Mouse (Mus musculus) mesoderm, embryonic 11.5 days (tissue): ENCODE measurements around the gene Gm42906.

Experiments used
- DNase-seq: peaks from one replicate; pipeline ENCODE4 v3.0.0-alpha.2; 2012; ENCODE audit warnings: low read depth, low spot score

The Gm42906 gene

DNA sequence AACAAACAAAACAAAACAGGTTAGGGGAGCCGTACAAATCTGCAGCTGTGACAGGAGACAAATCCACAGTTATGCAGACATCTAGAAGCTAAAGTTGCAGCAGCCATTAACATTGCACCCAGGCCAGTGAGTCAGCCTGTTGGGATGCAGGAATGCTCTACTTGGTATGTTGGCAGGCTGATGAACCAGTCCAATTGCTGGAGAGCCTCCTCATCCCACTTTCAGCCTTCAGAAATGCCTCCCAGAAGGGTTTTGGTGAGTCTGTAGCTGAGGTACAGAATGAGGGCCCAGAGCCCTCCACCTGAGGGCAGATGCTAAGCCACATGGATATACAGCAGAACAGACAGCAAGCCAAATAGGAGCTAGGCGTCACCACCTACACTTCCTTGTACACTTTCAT lies 358.4 kb downstream of the Gm42906 start:
- no peak for DNase-seq

DNA sequence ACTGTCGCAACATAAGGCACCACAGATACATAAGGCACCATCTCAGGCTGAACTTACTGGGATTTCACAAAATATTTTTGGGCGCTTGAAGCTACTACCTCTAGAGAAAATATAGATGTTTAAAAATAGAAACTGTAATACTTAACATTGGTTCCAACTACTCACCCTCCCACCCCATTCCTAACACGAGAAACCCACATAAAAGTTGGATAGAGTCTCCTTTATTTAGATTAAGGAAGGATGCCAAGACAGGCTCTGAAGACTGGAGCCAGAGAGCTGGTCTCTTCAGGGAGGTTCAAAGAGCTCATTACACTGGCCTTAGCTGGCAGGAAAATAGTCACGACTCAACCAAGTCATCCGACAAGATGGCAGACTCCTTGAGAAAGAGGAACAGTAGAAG lies 361.9 kb downstream of the Gm42906 start:
- DNase-seq = no peak

DNA sequence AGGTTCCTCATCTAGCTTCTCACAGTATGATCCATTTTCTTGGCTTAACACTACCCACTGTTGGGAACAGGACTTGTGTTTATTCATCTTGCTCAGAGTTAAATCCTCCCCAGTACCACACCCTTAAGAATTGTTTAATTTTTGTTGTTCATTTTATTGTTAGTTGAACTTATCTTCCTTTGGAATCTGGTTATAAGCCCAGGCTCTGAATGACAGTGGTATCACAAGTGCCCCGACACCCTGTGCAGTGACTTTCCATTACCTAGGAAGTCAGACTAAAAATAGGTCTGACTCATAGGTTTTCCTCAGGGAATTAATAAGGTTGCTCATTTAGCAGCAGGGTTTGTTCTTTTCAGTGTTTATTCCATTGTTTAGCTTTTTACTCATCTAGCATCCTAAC lies 362.7 kb downstream of the Gm42906 start:
- no peak for DNase-seq

DNA sequence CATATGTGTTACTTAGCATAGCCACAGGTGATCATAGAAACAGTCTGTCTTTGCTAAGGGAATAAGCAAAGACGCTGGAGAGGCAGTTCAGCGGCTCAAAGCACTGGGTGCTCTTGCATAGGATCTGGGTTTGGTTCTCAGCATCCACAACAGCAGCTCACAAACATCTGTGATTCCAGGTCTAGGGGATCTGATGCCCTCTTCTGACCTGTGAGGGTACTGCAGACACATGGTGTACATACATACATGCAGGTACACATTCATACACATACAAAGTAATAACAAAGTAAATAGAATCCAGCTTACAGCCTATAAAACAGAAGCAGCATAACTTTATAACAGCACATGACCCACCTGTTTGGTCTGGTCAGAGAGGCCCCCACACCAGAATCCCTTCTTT lies 366.0 kb downstream of the Gm42906 start:
- DNase-seq = no peak

DNA sequence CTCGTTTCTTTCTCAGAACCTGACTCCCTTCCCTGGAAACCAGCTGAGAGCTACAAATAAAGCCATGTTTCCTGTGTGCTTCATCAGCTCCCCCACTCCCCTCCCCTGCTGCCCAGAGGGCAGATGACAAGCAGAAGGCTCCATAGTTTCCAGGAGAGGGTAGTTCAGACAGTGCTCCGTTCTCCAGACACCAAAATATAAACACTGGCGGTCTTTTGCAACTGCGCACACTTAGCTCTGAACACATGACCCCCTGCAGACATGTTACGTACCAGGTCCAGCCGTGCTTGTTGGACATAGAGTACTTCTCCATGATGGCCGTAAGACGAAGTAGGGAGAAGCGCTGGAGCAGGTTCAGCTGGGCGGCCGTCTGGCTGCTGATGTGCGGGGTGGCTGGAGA lies 367.5 kb downstream of the Gm42906 start:
- DNase-seq = peak; percentile 37

DNA sequence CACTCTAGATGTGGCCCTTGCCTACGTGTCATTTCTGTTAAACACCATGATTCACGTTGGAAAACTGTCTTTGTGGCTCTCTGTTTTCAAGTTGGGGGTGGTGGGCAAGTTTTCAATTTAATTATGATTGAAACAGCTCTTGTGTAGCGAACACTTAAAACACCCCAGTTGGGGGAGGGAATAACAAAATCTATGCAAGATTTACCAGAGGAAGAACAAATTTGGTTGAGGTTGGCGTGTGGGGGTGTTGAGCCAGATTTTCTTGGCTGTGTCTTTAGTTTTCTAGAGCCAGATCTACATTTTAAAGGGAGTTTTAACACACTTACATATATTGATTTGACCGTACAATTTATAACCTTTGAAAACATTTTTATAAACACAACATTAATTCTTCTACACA lies 368.2 kb downstream of the Gm42906 start:
- no peak for DNase-seq

DNA sequence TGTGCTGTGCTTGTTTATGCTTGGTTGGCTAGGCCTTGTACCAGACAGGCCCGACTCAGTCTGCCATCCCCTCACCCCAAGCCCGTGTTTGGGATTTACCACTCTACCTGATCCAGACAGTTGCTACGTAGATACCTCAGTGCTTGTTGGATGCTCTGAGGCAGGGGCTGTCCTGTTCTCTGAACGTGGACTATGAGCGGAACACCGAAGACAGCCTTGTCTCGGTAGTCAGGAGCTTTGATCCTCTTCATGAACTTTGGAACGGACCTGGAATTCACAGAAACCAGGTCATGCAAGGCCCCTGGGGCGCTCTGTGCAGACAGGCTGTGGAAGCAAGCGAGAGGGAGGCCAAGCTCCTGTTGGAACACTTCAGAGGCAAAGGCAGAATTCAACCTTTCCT lies 368.6 kb downstream of the Gm42906 start:
- no peak for DNase-seq

DNA sequence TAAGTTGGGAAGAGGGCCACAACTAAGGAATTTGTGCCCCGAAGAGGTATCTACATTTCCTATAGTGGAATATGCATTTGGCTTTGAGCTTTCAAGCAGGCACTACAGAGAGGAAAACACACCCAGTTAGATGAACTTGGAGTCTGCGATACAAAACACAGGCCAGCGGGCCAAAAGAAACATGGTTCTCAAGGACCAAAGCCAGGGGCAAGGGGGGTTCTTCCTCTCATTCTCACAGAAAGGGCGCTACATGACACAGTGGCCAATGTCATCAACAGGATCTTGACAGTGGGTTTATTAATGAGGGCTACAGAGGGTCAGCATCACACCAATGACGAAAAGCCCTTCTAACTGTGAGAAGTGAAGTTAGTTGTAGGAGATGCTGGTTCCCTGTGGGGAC lies 370.2 kb downstream of the Gm42906 start:
- no peak for DNase-seq

DNA sequence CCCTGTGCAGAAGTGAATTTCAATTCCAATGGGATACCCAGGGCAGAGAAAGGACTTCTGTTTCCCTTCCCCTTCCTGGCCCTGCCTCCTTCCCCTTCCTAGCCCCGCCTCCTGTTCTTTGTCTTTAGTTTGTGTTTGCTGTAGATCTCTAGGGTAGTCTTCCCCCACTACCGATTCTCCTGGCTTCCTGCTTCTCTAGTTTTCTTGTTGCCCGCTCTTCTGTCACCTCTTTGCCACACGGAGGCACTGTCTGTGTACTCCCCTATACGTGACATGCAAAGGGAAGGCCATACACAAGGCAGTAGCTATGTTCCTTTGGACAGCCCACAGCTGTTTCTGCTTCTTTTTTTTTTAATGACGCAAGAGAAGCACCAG lies 371.1 kb downstream of the Gm42906 start:
- DNase-seq = peak; percentile 24

DNA sequence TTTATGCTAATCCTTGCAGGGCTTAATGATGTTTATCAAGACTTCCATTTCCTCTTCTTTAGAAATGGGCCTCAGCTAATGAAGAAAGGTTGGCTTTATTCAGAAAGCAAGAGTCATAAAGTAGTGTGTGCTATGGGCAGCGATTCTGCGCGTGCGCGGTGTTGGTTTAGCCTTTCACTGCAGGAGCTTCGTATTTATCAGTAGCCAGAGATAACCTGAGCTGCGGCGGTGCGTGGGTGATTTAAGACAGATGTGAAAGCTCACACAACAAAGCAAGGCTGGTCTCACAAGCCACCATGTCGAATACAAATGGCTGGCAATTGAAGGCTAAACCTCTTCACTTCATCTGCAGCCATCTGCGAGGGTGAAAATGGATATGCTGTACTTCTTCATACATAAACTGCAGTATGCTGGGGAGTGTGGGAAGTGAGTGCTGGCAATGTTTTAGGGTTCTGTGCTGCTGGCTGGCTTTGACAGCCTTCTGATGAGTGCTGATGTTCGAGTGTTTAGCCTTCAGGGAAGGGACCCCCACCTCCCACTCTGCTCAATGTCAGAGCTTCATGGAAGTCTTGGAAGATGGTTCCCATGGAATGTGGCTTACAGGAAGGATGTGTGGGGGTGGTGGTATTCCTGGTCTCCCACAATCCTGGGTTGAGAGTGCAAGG lies 371.6 kb downstream of the Gm42906 start:
- peak; percentile 25 for DNase-seq

DNA sequence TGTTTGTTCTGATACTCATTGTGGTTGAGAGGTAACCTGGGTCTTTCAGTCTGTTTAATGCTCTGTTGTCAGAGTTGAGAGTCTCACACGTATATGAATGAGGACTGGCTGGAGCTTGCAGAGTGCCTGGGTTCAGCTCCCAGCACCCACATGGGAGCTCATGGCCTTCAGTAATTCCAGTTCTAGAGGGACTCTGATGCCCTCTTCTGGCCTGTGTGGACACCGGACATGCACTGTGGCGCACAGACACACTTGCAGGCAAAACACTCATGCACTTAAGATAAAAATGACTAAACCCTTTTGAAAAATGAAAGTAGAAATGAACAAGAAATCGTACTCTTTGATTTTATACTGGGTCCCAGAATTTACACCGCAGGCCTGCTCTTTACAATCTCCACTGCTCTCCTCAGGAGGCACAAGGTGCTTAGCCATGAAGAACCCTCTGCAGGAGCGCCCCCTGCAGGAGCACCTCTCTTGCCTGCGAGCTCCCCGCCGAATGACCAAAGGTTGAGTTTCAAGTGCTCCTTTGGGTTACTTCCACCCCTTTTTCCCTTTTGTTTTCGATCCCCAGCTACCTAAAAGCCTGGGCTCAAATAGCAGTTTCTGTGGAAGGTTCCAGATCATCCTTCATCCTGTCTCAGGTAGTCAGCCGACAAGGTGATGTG lies 372.4 kb downstream of the Gm42906 start:
- no peak for DNase-seq

DNA sequence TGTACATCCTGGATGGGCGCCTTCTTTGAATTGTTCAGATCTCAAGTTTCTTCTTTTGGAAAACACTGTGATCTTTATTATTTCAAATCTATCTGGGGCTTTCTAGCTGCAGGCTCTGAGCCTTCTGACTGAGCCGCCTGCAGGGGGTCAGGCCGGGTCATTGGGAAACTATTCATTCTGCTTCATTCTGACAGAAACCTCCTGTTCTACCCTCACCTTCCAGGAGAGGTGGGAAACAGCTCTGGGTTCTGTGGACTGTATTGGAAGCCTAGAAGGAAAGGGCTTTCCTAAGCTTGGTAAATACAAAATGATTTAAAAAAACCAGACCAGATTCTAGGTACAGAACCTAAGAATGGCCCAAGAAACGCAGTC lies 373.2 kb downstream of the Gm42906 start:
- no peak for DNase-seq

DNA sequence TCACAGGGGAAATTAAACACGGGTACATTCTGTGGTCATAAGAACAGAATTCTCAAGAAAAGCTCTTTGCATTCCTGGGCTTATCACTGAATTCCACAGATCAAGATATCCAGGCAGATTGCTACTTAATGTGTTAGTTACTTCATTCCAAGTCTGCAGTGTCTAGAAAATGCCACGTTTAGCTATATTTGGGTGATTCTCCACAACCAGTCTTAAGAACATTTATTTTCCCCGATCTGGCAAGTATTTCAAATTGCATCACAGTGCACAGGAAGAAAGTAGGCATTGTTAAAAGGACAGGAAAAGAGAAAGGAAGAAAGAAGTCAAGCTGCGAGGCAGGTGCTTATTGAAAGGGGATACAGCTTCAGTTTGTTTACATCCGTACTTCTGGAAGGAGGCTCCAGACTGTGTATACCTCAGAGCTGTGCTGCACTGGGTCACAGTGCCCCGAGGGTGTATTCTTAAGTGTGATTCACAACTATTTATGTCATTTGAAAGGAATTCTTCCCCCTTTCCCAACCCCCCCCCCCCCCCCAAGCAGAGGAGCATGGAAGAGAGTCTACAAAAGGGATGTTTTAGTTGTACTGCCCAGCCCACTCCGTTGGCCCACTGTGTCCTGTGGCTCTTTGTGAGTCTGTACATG lies 373.7 kb downstream of the Gm42906 start:
- peak; percentile 57 for DNase-seq

DNA sequence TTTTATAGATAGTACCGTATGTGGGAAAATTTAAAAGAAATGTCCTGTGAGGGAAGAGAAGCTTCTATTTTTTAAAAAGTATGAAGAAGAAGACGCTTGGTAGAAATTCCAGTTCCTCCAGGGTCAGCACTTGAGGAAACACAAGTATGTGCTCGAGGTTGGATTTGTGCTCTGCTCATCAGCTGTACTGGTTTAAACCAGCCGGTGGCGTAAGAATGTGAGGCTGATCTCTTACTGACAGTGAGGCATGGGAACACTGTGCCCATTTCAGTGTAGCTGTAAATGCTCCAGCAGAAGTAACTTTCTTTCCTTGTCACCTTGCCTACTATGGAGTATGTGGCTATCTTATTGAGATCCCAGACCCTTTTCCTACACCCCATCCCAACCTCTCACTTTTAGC lies 374.8 kb downstream of the Gm42906 start:
- DNase-seq = no peak

DNA sequence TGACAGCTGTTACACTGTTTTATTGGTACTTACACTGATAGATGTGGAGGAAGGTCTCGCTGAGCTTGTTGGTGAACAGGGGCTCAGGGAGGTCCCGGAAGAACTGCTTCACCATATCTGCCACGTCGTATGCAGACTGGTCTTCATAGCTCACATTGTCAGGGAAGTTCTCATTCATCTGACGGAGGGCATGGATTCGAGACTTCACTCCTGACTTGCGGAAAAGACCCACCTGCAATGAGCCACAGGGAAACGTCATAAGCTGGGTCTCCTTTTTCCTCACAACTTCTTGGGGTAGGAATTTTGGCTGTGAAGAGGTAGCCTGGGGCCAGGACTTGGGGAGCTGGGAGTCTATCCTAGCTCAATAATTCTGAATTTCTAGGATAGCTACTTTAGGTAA lies 375.6 kb downstream of the Gm42906 start:
- no peak for DNase-seq

DNA sequence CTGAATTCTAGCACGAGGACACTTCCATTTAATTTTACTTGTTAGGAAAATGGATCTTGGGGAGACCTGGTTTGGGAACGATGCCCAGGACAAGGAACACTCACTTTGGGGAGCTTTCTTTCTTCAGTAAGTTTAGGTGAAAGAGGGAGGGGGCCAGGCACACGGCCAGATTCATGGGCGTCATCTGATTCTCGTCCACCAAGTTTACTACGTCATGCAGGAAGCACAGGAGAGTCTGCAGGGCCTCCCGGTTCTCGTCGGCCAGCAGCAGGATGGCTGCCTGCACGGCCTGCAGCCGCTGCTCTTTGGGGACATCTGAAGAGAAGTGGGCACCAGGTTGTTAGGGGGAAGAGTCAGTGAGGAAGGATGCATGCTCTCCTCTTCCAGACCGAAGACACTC lies 380.5 kb downstream of the Gm42906 start:
- DNase-seq = no peak

DNA sequence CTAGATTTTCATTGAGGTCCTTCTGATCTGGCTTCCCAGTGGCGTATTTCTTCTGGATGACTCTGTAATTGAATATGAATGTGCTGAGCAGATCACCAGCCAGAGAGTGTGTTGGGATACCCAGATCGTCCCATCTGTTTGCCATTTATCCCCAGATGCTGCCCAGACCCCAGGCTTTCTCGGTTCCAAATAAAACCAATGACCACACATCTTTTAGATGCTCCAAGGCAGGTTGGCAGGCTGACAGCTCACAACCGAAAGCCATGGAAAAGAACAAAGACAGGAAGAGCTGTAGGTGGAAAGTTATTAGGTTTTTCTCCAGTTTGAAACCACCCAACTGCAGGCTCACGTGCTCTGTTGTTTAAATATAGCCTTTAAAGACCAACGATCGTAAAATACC lies 381.0 kb downstream of the Gm42906 start:
- DNase-seq = peak; percentile 51

DNA sequence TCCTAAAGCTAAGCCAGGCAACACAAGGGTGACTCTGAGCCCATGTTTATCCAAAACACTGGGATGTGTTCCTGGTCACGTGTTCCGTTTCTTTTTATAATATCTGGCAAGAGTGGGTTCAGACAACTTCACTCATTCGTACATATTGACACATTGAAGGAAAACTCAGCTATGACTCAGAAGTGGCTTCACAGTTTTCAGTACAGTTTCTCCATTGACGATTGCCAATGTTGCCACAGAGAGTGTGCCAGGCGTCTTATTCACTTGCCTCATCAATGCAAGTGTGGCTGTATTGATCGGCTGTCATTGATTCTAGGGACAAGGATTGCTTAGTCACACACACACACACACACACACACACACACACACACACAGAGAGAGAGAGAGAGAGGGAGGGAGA lies 381.8 kb downstream of the Gm42906 start:
- no peak for DNase-seq

DNA sequence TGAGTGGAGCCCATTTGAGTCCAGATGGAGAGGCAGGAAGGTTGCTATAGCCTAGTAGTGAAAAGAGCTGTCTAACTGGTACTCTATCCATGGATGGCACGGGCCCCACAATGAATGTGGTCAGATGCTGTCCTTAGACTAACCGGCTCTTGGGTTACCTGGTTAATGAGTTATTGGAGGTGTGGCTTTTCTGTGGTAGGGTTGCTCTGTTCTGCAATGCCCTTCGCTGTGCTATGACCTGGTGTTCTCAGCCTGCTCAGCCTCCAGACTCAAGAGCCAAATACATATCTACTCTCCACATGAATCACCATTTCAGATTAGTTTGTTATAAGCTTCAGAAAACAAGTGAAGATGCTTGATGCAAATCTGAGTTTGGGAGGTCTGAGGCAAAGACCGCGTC lies 385.1 kb downstream of the Gm42906 start:
- DNase-seq = no peak

DNA sequence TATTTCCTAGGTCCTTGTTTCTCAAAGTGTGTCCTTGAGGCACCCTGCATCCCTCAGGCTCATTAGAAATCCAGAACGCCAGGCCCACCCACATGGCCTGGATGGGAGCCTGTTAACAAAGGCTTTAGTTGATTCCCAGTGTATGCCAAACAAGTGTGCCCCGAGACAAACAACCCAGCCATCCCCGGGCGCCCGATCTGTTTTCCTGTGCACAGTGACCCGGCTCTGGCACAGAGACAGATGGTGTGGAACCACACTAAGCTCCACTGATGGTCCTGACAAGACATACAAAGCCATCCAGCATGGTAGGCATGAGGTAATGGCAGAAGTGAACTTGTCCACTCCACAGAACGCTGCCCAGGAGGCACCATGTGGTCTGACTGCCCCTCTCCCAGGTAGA lies 390.1 kb downstream of the Gm42906 start:
- DNase-seq = no peak

DNA sequence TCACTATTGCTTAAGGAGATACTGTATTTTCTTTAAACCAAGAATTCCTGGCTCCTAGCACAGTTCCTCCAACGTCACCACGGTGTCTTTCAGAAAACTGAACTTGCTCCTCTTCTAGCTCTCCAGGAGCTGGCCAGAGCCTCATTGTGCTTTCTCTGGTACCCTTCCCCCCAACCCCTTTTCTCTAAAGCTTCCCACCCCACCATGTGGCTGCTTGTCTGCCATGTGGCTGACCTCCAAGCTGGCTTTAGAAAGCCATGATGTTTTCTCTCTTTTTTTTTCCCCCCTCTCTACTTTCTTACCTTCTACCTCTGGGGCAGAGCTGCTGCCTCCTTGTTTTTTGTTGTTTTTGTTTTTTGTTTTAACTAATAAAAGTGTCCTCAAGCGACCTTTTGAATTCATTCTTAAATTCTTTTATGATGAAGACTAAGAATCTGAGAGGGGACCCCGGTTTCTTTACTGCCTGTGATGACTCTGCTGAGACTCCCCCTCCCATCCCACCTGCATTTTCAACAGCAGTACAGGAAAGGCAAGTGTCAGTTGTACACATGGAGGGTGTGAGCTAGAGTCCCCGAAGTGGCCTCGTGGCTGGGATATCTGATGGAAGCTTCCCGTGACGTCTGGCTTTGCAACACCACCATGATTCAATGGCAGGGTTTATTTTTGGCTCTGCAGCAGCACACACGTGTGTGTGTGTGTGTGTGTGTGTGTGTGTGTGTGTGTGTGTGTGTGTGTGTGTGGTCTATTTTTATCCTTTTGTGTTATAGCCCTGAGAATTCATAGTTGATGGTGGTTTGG lies 393.0 kb downstream of the Gm42906 start:
- DNase-seq = no peak

DNA sequence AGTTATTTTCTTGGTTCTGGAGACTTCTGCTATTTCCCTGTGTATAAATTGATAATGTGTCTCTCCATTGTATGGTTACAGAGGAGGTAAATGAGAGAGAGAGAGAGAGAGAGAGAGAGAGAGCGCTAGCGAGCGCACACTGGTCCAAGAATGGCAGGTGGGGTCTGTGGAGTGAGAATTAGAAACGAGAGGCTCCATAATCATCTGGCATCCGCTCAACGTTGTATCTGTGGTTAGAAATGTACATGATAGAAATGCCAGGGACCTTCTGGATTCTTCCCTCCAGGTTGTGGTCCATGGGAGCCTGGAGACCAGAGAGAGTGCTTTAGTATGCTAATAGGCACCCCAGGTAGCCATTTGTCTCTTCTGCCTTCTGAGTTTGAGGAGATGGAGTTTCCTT lies 399.1 kb downstream of the Gm42906 start:
- DNase-seq = no peak

DNA sequence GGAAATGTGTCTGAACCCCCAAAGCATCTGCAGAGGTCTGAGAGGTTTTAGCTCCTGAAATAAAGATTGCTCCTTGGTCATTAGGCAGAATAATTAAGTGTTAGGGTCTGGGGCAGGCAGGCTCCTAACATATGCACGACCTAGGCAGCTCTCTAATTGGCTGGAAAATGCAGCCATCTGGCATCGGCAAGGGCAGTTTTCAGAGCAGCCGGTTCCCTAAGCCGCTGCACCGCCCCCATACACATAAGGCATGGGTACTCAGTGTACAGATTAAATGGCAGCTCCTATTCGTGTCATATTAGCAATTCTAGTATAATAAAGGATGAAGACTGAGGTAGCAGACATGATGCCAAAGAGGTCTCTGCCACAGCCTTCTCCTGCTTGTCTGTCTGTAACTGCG lies 400.8 kb downstream of the Gm42906 start:
- no peak for DNase-seq
